Mouse (Mus musculus) liver, postnatal 0 days (tissue): Measurements from ENCODE around the gene Atxn1.

Experiments used
- CTCF ChIP-seq: sonication (generic); IDR thresholded peaks from 2 replicates; pipeline ENCODE4 v1.5.1; 2016; ENCODE audit warnings: antibody characterized with exemption, low read depth
- EP300 ChIP-seq: IDR thresholded peaks from 2 replicates; pipeline ENCODE4 v1.6.1; 2016; ENCODE audit warnings: antibody characterized with exemption, low read depth, mild to moderate bottlenecking

DNA sequence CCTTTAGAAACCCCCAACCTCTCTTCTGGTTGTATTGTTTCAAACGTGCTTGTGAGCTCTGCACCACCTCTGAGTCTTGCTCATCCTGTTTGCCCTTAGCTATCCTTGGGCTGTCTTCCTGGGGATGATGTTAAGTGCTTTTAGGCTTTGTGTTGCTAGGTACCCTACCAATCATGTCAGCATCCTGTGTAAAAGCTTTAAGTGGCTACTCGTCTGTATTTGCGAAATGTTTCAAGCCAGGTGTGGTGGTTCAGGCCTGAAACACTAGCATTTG, 278.6 kb downstream of the Atxn1 start:
- no peak for TF ChIP-seq CTCF
- no peak for TF ChIP-seq EP300
